Mouse (Mus musculus) kidney, embryonic 16.5 days (tissue): Measurements from ENCODE around the gene Hspe1. TPM values are rescaled to one million over a fixed set of nuclear protein-coding genes. Genes with fewer than 3 reads are reported as not detected.
"Not testable (repeated sequence)": the region's sequence is repeated elsewhere in the genome, so short reads cannot be mapped to it uniquely, and the experiment has no call there.

Experiments
- ATAC-seq: fragments of 200-750 bp; cut with Nextera tagmentation; 2 replicates; pipeline ENCODE4 v1.8.0; 2017; ENCODE audit warnings: moderate TSS enrichment; ENCODE audit not compliant: low FRiP score, low TSS enrichment
- H3K27ac ChIP-seq: fragments of 300-500 bp; sonication (generic); 2 replicates; pipeline ENCODE4 v1.5.1; 2014; ENCODE audit warnings: low read length
- H3K27me3 ChIP-seq: fragments of 300-500 bp; sonication (generic); 2 replicates; pipeline ENCODE4 v1.6.1; 2014; ENCODE audit warnings: low read length, control low read depth, mixed read lengths; ENCODE audit not compliant: insufficient read depth
- H3K36me3 ChIP-seq: fragments of 300-500 bp; sonication (generic); 2 replicates; pipeline ENCODE4 v1.6.1; 2014; ENCODE audit warnings: low read length, control low read depth, mixed read lengths; ENCODE audit not compliant: insufficient read depth
- H3K4me1 ChIP-seq: fragments of 300-500 bp; sonication (generic); 2 replicates; pipeline ENCODE4 v1.6.1; 2014; ENCODE audit warnings: low read length, control low read depth, mixed read lengths; ENCODE audit not compliant: insufficient read depth
- H3K4me2 ChIP-seq: fragments of 300-500 bp; sonication (generic); replicated peaks from 2 replicates; pipeline ENCODE4 v1.6.1; 2014; ENCODE audit warnings: low read depth, low read length
- H3K4me3 ChIP-seq: fragments of 300-500 bp; sonication (generic); 2 replicates; pipeline ENCODE4 v1.5.1; 2014; ENCODE audit warnings: mild to moderate bottlenecking, low read length
- H3K9ac ChIP-seq: fragments of 300-500 bp; sonication (generic); replicated peaks from 2 replicates; pipeline ENCODE4 v1.6.1; 2014; ENCODE audit warnings: low read length
- H3K9me3 ChIP-seq: fragments of 300-500 bp; sonication (generic); 2 replicates; pipeline ENCODE4 v1.6.1; 2016; ENCODE audit warnings: low read length, control low read depth
- WGBS: fragments of 180-500 bp; shearing (Covaris S2); extraction: QIAGEN DNeasy Blood & Tissue Kit; methylation state at CpG from one replicate; pipeline ENCODE4 v1.1.7; 2014; 5-methylcytosine and 5-hydroxymethylcytosine counted together
- polyA plus RNA-seq: library from polyadenylated mRNA; unstranded; fragments of >200 nt; fragmentation: Nextera tagmentation; extraction: Ambion mirVana; gene quantifications from 2 replicates; pipeline ENCODE4 v1.2.1, GENCODE M21; 2015

Gene Hspe1
- polyA plus RNA-seq, 1 experiment from 2014 or later = 404 TPM

- H3K4me3 ChIP-seq = no peak overlapping the region
- no peak overlapping the region for H3K9ac ChIP-seq
- no peak for ATAC-seq
- H3K27me3 ChIP-seq = no peaks in the 10 kb centered on the region
- no peaks in the 10 kb centered on the region for H3K9me3 ChIP-seq
- no peak overlapping the region for H3K27ac ChIP-seq
- no peak overlapping the region for H3K4me2 ChIP-seq
- 77% methylated on average over 1 of the region's 1 CpGs for WGBS
- H3K36me3 ChIP-seq = peaks cover 8% of the 10 kb centered on the region
- H3K4me1 ChIP-seq = peaks cover 12% of the 10 kb centered on the region
Measured at GRCm38 (mm10) chr1:55092469-55092868, 4.5 kb downstream of the Hspe1 start.

- Histone ChIP-seq H3K4me2 (no peak overlapping the region), H3K9ac (no peak overlapping the region), H3K27ac (no peak overlapping the region), H3K9me3 (peaks cover 3% of the 10 kb centered on the region; the same call in 1 of the 2 replicates), H3K27me3 (no peaks in the 10 kb centered on the region), H3K36me3 (no peaks in the 10 kb centered on the region), H3K4me1 (no peaks in the 10 kb centered on the region), H3K4me3 (no peak overlapping the region)
- ATAC-seq = no peak
- WGBS = 86% methylated on average over 9 of the region's 9 CpGs
Measured at GRCm38 (mm10) chr1:55106919-55107585, 19.1 kb downstream of the Hspe1 start.

DNA sequence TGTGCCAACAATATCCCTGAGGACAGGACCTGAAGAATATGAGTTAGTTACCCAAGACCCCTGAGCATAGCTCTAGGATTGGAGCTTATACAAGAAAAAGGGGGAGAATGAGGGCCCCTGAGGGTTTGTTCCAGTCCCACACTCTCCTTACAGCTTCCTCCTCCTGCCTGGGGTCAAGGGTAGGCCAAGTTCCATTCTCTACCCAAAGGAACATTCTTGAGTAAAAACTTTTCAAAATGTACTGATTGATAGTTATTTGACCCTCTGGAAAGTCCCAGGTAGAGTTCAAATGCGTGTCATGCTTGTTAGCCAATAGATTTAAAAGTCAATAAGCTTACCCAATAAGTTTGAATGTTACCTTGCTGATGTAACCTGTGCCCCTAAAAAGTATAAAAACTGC lies 19.7 kb downstream of the Hspe1 start:
- no peak overlapping the region for H3K9ac ChIP-seq
- no peak overlapping the region for H3K4me3 ChIP-seq
- whole genome bisulfite sequencing = 79% methylated on average over 1 of the region's 1 CpGs
- no peak overlapping the region for H3K27ac ChIP-seq
- H3K27me3 ChIP-seq = no peaks in the 10 kb centered on the region
- H3K4me2 ChIP-seq = no peak overlapping the region
- H3K9me3 ChIP-seq = peaks cover 3% of the 10 kb centered on the region; the same call in 1 of the 2 replicates
- H3K36me3 ChIP-seq = no peaks in the 10 kb centered on the region
- no peaks in the 10 kb centered on the region for H3K4me1 ChIP-seq
- ATAC-seq = no peak

DNA sequence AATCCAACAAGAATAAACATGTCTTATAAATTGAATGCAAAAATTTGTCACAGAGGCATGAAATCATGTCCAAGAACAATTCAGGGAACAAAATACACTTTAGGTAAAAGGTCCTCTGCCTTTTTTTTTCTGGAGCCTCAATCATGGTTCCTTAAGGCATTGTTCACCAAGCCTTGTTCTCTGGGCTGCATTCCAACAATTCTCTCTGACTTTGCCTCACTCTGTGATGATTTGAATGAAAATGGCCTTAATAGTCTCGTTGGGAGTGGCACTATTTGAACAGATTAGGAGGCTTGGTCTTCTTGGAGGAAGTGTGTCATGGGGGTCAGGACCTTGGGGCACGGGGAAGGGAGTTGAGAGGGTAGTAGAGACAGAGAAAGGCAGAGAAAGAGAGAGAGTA lies 20.5 kb downstream of the Hspe1 start:
- ATAC-seq = no peak
- WGBS = 56% methylated on average over 2 of the region's 2 CpGs
- peaks cover 3% of the 10 kb centered on the region; the same call in 1 of the 2 replicates for H3K9me3 ChIP-seq
- H3K36me3 ChIP-seq = no peaks in the 10 kb centered on the region
- H3K9ac ChIP-seq = no peak overlapping the region
- H3K27ac ChIP-seq = no peak overlapping the region
- H3K27me3 ChIP-seq = no peaks in the 10 kb centered on the region
- no peak overlapping the region for H3K4me3 ChIP-seq
- no peaks in the 10 kb centered on the region for H3K4me1 ChIP-seq
- no peak overlapping the region for H3K4me2 ChIP-seq

DNA sequence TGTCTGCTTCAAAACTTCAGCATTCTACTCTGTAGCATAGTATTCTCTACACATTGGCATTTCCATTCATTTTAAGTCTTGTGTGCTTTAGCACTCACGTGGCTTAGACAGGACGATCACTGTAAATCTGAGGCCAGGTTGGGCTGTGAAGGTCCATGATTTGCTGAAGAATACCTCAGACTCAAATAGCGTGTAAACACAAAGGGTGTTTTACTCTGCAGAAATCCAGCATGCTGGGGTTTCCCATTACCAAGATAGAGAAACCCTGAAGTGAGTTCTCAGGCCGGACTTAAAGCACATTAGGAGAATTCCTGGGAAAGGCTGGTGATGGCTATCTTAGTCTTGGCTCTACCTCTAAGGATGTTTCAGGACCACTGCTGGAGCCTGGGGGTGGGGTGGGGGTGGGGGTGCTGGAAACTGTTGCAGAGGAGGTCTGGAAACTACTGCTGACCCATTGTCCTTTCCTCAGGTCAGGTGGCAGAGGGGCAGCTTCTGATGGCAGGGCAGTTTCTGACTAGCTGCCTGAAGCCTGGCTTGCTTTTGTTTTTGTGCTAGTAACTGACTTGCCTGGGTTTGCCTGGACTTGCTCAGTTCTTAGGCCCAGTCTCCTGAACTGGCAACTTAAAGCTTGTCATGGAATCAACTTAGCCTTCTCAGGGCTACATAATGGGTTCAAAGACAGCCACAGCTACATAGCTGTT lies 21.3 kb downstream of the Hspe1 start:
- no peak for ATAC-seq
- no peak overlapping the region for H3K9ac ChIP-seq
- H3K36me3 ChIP-seq = no peaks in the 10 kb centered on the region
- H3K4me3 ChIP-seq = no peak overlapping the region
- H3K4me2 ChIP-seq = no peak overlapping the region
- no peaks in the 10 kb centered on the region for H3K27me3 ChIP-seq
- peaks cover 3% of the 10 kb centered on the region; the same call in 1 of the 2 replicates for H3K9me3 ChIP-seq
- H3K4me1 ChIP-seq = no peaks in the 10 kb centered on the region
- 83% methylated on average over 4 of the region's 4 CpGs for WGBS
- H3K27ac ChIP-seq = no peak overlapping the region

- no peak overlapping the region for H3K27ac ChIP-seq
- no peaks in the 10 kb centered on the region for H3K36me3 ChIP-seq
- H3K4me3 ChIP-seq = no peak overlapping the region
- WGBS = 87% methylated on average over 5 of the region's 5 CpGs
- H3K27me3 ChIP-seq = no peaks in the 10 kb centered on the region
- ATAC-seq = no peak
- H3K9me3 ChIP-seq = peaks cover 4% of the 10 kb centered on the region; the same call in 1 of the 2 replicates
- no peak overlapping the region for H3K9ac ChIP-seq
- no peaks in the 10 kb centered on the region for H3K4me1 ChIP-seq
- no peak overlapping the region for H3K4me2 ChIP-seq
Measured at GRCm38 (mm10) chr1:55123046-55123445, 35.1 kb downstream of the Hspe1 start.

DNA sequence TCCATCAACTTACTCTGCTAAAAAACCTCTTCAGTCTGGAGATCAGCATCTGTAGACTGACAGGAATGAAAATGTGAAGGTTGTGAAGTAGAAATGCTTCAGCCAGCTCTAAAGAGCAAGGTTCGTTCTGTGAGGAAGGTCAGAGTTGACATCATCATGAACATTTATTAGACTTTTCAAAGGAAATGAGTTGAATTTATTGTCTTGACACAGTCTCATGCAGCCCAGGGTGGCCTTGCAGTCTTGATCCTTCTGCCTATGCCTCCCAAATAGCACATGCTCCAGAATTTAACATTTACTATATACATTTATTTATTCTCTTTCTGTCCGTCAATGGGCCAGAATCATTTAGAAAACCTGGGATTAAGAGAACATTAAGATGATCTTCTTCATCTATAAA lies 35.6 kb downstream of the Hspe1 start:
- Histone ChIP-seq H3K36me3 (no peaks in the 10 kb centered on the region), H3K4me3 (no peak overlapping the region), H3K27me3 (no peaks in the 10 kb centered on the region), H3K4me2 (no peak overlapping the region), H3K27ac (no peak overlapping the region), H3K9ac (no peak overlapping the region), H3K9me3 (peaks cover 4% of the 10 kb centered on the region; the same call in 1 of the 2 replicates), H3K4me1 (no peaks in the 10 kb centered on the region)
- 67% methylated on average over 2 of the region's 2 CpGs for WGBS
- ATAC-seq = no peak

DNA sequence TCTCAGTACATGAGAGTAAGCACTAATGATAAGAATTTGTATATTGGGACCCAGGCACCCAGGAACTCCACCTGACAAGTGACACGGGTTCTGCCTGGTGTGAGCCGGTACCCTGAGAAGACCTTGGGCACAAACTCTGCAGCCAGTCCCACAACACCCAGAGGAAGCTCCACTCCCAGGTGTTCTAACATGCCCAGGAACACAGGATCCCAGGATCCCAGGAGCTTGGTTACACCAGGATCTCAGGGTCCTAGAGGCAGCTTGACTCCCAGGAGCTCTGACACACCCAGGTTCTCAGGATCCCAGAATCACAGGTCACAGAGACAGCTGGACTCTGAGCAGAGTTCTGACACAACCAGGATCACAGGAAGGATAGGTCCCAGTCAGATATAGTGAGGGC lies 36.2 kb downstream of the Hspe1 start:
- not testable (repeated sequence) for H3K36me3 ChIP-seq, H3K4me3 ChIP-seq, H3K4me1 ChIP-seq, H3K27ac ChIP-seq, H3K9me3 ChIP-seq, H3K9ac ChIP-seq, H3K4me2 ChIP-seq, ATAC-seq, H3K27me3 ChIP-seq
- 97% methylated on average over 2 of the region's 2 CpGs for WGBS

DNA sequence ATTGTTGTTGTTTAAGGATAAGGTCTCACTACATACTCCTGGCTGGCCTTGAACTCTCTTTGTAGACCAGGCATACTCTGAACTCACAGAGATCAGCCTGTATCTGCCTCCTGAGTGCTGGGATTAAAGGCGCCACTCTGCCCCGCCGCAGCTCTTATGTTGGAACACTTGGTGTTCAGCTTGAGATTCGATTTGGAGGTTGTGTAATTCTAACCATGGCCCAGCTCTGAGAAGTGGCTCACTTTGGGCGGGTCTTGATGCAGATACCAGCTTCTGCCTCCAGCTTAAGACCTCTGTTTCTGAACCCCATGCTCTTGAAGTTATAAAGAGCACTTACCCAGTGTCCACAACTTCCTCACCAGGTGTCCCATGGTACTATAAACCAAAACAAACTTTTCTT lies 41.8 kb downstream of the Hspe1 start:
- H3K4me1 ChIP-seq = peaks cover 14% of the 10 kb centered on the region

More for the DNA sequence above, 41.8 kb downstream of the Hspe1 start:
- H3K9ac ChIP-seq = no peak overlapping the region
- ATAC-seq = no peak
- no peak overlapping the region for H3K27ac ChIP-seq
- H3K4me2 ChIP-seq = no peak overlapping the region
- 91% methylated on average over 5 of the region's 5 CpGs for WGBS
- H3K36me3 ChIP-seq = no peaks in the 10 kb centered on the region
- no peaks in the 10 kb centered on the region for H3K27me3 ChIP-seq
- no peaks in the 10 kb centered on the region for H3K9me3 ChIP-seq
- H3K4me3 ChIP-seq = no peak overlapping the region
